Mouse (Mus musculus) liver, embryonic 14.5 days (tissue): ENCODE measurements around the gene Ptgir.

ENCODE experiments used
- CTCF ChIP-seq: IDR thresholded peaks from 2 replicates; pipeline ENCODE4 v1.5.1; 2016; ENCODE audit warnings: antibody characterized with exemption, low read depth, control low read depth
- EP300 ChIP-seq: IDR thresholded peaks from 2 replicates; pipeline ENCODE4 v1.6.1; 2016; ENCODE audit warnings: antibody characterized with exemption, low read depth

GRCm38 (mm10) chr7:16904120-16904675, 2.1 kb upstream of the Ptgir start:
- no peak for TF ChIP-seq CTCF
- no peak for TF ChIP-seq EP300
